Mouse (Mus musculus): ENCODE measurements around the gene Gpsm3.

- TF ChIP-seq CTCF (IDR thresholded peaks at IDR 0.05; ENCODE audit: extremely low read depth, insufficient read depth, low read length) (no peak), POLR2A (IDR thresholded peaks at IDR 0.05; ENCODE audit: extremely low read depth, insufficient read depth, low read length) (no peak)
These were observed 42.0 kb upstream of the Gpsm3 start for GRCm38 (mm10) chr17:34547601-34548000.

All from cortical plate, adult 2 months (tissue).